Mouse (Mus musculus) ES-E14 (cell line): ENCODE data around the gene Enpp1.

Experiments used
- CHD2 ChIP-seq: IDR thresholded peaks from 2 replicates; pipeline ENCODE4 v1.6.1; 2014; ENCODE audit warnings: mild to moderate bottlenecking, low read depth, low read length, inconsistent platforms
- HCFC1 ChIP-seq: IDR thresholded peaks from 2 replicates; pipeline ENCODE4 v1.6.1; 2012; ENCODE audit warnings: low read length, inconsistent platforms, borderline replicate concordance; ENCODE audit not compliant: insufficient read depth
- ZC3H11A ChIP-seq: IDR thresholded peaks from 2 replicates; pipeline ENCODE4 v1.6.1; 2012; ENCODE audit warnings: low read depth, mild to moderate bottlenecking, inconsistent platforms, low read length, borderline replicate concordance
- ZNF384 ChIP-seq: IDR thresholded peaks from 2 replicates; pipeline ENCODE4 v1.6.1; 2012; ENCODE audit warnings: low read depth, low read length, inconsistent platforms

DNA sequence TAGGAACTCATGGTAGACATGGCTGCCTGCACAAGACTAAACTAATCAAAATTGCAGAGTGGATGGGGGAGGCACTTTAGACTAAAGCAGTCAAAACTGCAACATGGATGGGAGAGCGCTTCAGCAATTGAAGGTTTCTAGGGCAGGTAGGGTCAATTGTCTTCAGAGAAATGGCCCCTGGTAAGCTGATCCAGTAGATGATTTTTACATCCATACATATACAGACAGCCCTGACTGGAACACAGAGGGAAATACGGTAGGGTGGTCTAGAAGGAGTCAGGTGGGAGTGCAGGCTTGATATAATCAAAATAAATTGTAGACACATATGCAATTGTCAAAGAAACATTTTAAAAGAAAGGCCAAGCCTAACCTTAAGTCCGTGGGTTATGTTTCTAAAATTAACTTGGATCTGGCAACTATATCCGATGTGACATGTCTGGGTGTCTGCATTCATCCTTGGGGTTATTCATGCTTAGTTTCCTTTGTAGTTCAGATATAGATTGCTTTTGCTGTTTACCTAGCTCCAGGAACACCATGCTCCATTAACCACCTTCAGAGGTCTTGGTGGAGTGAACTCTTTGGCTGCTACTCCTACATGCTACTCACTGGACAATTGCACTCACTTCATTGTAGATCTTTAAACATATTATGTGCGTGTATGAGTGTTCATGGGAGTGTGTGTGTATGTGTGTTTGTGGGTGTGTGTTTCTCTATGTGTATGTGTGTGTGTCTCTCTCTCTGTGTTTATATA lies 23.2 kb upstream of the Enpp1 start:
- TF ChIP-seq HCFC1, result no peak
- TF ChIP-seq CHD2, result no peak
- no peak for TF ChIP-seq ZC3H11A
- TF ChIP-seq ZNF384, result no peak
